Mouse (Mus musculus) MEL (cell line): ENCODE results near the gene Elmod3.

Source experiments
- CTCF ChIP-seq, 3 experiments: IDR thresholded peaks in 2 of 3; conservative IDR thresholded peaks in 1 of 3; 2 replicates each; pipeline ENCODE4 v1.5.1; 2011 to 2012; ENCODE audit warnings: low read length in 3 of 3, low read depth in 2 of 3, mild to moderate bottlenecking in 2 of 3, improper control_type of control experiment in 1 of 3, inconsistent platforms in 1 of 3, mixed read lengths in 1 of 3, moderate library complexity in 1 of 3; ENCODE audit not compliant: control insufficient read depth in 1 of 3, insufficient read depth in 1 of 3, poor library complexity in 1 of 3, severe bottlenecking in 1 of 3
- E2F4 ChIP-seq: IDR thresholded peaks from 2 replicates; pipeline ENCODE4 v1.6.1; 2011; ENCODE audit warnings: low read depth, low read length, improper control_type of control experiment, borderline replicate concordance
- EP300 ChIP-seq, 2 experiments: IDR thresholded peaks; 2 replicates each; pipeline ENCODE4 v1.6.1; 2011; ENCODE audit warnings: improper control_type of control experiment in 2 of 2, low read length in 2 of 2, low read depth in 1 of 2, mild to moderate bottlenecking in 1 of 2
- GABPA ChIP-seq: IDR thresholded peaks from 2 replicates; pipeline ENCODE4 v1.6.1; 2012; ENCODE audit warnings: low read depth, mild to moderate bottlenecking, inconsistent platforms, low read length, improper control_type of control experiment, moderate library complexity
- KAT2A ChIP-seq: conservative IDR thresholded peaks from 2 replicates; pipeline ENCODE4 v1.6.1; 2012; ENCODE audit warnings: low read depth, low read length, improper control_type of control experiment, inconsistent platforms
- MXI1 ChIP-seq: IDR thresholded peaks from 2 replicates; pipeline ENCODE4 v1.6.1; 2011; ENCODE audit warnings: mild to moderate bottlenecking, low read depth, low read length, improper control_type of control experiment
- MYB ChIP-seq: IDR thresholded peaks from 2 replicates; pipeline ENCODE4 v1.6.1; 2011; ENCODE audit warnings: mild to moderate bottlenecking, low read depth, low read length, improper control_type of control experiment
- NRF1 ChIP-seq: IDR thresholded peaks from 2 replicates; pipeline ENCODE4 v1.6.1; 2014; ENCODE audit warnings: low read depth, mild to moderate bottlenecking, inconsistent platforms, low read length, improper control_type of control experiment, moderate library complexity; ENCODE audit not compliant: poor library complexity, insufficient read depth, severe bottlenecking
- POLR2A ChIP-seq, 2 experiments: IDR thresholded peaks; 2 replicates each; pipeline ENCODE4 v1.6.1; 2011 to 2012; ENCODE audit warnings: low read length in 2 of 2, mild to moderate bottlenecking in 2 of 2, control low read depth in 1 of 2, improper control_type of control experiment in 1 of 2, low read depth in 1 of 2, moderate library complexity in 1 of 2; ENCODE audit not compliant: control insufficient read depth in 1 of 2, insufficient read depth in 1 of 2, poor library complexity in 1 of 2
- TBP ChIP-seq: IDR thresholded peaks from 2 replicates; pipeline ENCODE4 v1.8.0; 2011; ENCODE audit warnings: low read depth, low read length, improper control_type of control experiment
- USF1 ChIP-seq: IDR thresholded peaks from 2 replicates; pipeline ENCODE4 v1.6.1; 2014; ENCODE audit warnings: low read depth, mild to moderate bottlenecking, inconsistent platforms, low read length, improper control_type of control experiment, moderate library complexity
- ZMIZ1 ChIP-seq: IDR thresholded peaks from 2 replicates; pipeline ENCODE4 v1.6.1; 2012; ENCODE audit warnings: low read depth, mild to moderate bottlenecking, inconsistent platforms, low read length, improper control_type of control experiment, moderate library complexity

DNA sequence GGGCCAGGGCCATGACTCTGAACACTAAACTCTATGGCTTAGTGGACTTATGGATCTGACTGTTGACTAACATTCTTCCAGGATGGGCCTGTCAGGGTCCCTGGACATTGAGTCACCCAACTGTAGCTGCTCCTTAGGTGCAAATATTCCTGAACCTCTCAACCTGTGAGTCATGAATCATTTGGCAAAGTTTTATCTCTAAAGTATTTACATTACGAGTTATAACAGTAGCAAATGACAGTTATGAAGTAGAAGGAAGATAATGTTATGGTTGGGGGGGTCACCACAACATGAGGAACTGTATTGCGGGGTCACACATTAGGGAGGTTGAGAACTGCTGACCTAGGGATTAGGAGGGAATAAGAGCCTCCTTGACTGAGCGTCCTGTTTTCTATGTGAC, 50.4 kb downstream of the Elmod3 start:
- TF ChIP-seq CTCF (IDR thresholded peaks at IDR 0.05 in 2 of 3, conservative IDR thresholded peaks at IDR 0.05 in 1 of 3; ENCODE audit: control insufficient read depth in 1 of 3, insufficient read depth in 1 of 3, low read depth in 2 of 3, low read length in 3 of 3, poor library complexity in 1 of 3, severe bottlenecking in 1 of 3) (no peak), MXI1 (no peak), KAT2A (no peak), TBP (0 out of 2 replicates have a peak, but pooled peaks have one; percentile 39), EP300 (IDR thresholded peaks at IDR 0.05; ENCODE audit: low read depth in 1 of 2, low read length in 2 of 2) (peak; percentile 89 to 95), GABPA (no peak), POLR2A (IDR thresholded peaks at IDR 0.05; ENCODE audit: control insufficient read depth in 1 of 2, insufficient read depth in 1 of 2, low read depth in 1 of 2, low read length in 2 of 2, poor library complexity in 1 of 2) (no peak; a peak in 1 of 4 replicates), E2F4 (no peak), NRF1 (no peak), ZMIZ1 (no peak), MYB (peak; percentile 93), USF1 (no peak)
